Mouse (Mus musculus) hindbrain, embryonic 16.5 days (tissue): Measurements from ENCODE around the gene Sfr1. TPM values are rescaled to one million over a fixed set of nuclear protein-coding genes. Genes with fewer than 3 reads are reported as not detected.

Experiments used
- ATAC-seq: fragments of 200-750 bp; cut with Nextera tagmentation; 2 replicates; pipeline ENCODE4 v1.8.0; 2017; ENCODE audit warnings: moderate TSS enrichment, moderate library complexity
- H3K27ac ChIP-seq: fragments of 300-500 bp; sonication (generic); 2 replicates; pipeline ENCODE4 v1.5.1; 2014; ENCODE audit warnings: low read depth, mild to moderate bottlenecking, control low read depth, low read length, moderate library complexity
- H3K27me3 ChIP-seq: fragments of 300-500 bp; sonication (generic); replicated peaks from 2 replicates; pipeline ENCODE4 v1.6.1; 2014; ENCODE audit warnings: low read length; ENCODE audit not compliant: control insufficient read depth, insufficient read depth
- H3K36me3 ChIP-seq: fragments of 300-500 bp; sonication (generic); 2 replicates; pipeline ENCODE4 v1.6.1; 2014; ENCODE audit warnings: mild to moderate bottlenecking, low read length, moderate library complexity, mixed read lengths; ENCODE audit not compliant: control insufficient read depth, insufficient read depth
- H3K4me1 ChIP-seq: fragments of 300-500 bp; sonication (generic); 2 replicates; pipeline ENCODE4 v1.6.1; 2014; ENCODE audit warnings: low read depth, low read length; ENCODE audit not compliant: control insufficient read depth, insufficient read depth
- H3K4me2 ChIP-seq: fragments of 300-500 bp; sonication (generic); 2 replicates; pipeline ENCODE4 v1.6.1; 2014; ENCODE audit warnings: mild to moderate bottlenecking, low read length, control low read depth, moderate library complexity
- H3K4me3 ChIP-seq: fragments of 300-500 bp; sonication (generic); 2 replicates; pipeline ENCODE4 v1.5.1; 2014; ENCODE audit warnings: mild to moderate bottlenecking, low read length, control low read depth, moderate library complexity
- H3K9ac ChIP-seq: fragments of 300-500 bp; sonication (generic); 2 replicates; pipeline ENCODE4 v1.6.1; 2014; ENCODE audit warnings: low read depth, mild to moderate bottlenecking, control low read depth, low read length, moderate library complexity
- H3K9me3 ChIP-seq: fragments of 300-500 bp; sonication (generic); 2 replicates; pipeline ENCODE4 v1.6.1; 2014; ENCODE audit warnings: mild to moderate bottlenecking, low read length, moderate library complexity; ENCODE audit not compliant: control insufficient read depth
- WGBS: fragments of 180-500 bp; shearing (Covaris S2); extraction: QIAGEN DNeasy Blood & Tissue Kit; methylation state at CpG from one replicate; pipeline ENCODE4 v1.1.7; 2014; 5-methylcytosine and 5-hydroxymethylcytosine counted together
- polyA plus RNA-seq: library from polyadenylated mRNA; unstranded; fragments of >200 nt; fragmentation: Nextera tagmentation; extraction: Ambion mirVana; gene quantifications from 2 replicates; pipeline ENCODE4 v1.2.1, GENCODE M21; 2015

Sfr1 gene
- 157 and 163 TPM in 2 replicates for polyA plus RNA-seq

- WGBS, result 0% methylated on average over 65 of the region's 72 CpGs
- H3K36me3 ChIP-seq, result peaks cover 19% of the 10 kb centered on the region
- H3K9ac ChIP-seq, result peak within 1 kb of the TSS; percentile 85
- no peaks in the 10 kb centered on the region for H3K9me3 ChIP-seq
- peak within 1 kb of the TSS; percentile 95 for H3K27ac ChIP-seq
- no peaks in the 10 kb centered on the region for H3K27me3 ChIP-seq
- peak within 1 kb of the TSS; percentile 70 for H3K4me3 ChIP-seq
- H3K4me2 ChIP-seq, result peak within 1 kb of the TSS; percentile 98
- peak; percentile 98 for ATAC-seq
- peaks cover 6% of the 10 kb centered on the region for H3K4me1 ChIP-seq
Observed at GRCm38 (mm10) chr19:47731071-47731881, at the start of gene Sfr1. Sfr1 (plus strand) TSS chr19:47731682.

DNA sequence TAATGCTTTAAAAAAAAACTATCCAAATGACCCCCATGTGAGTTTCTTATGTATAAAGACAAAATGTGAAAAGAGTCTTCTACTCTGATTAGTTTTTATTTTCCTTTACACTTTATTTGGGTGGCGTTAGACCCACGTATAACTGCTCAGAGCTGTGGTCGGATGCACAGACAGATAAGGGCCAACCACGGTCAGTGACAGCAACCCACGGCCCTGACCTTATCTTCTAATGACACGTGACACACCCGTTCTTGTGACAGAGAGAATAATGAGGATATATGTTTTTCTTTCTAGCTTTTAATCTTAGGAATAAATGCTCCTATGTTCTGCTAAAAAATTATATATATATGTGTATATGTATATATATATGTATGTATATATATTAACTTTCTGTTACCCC, 41.9 kb upstream of the Sfr1 start:
- H3K4me1 ChIP-seq, result no peaks in the 10 kb centered on the region
- 91% methylated on average over 7 of the region's 7 CpGs for WGBS
- no peak for ATAC-seq

GRCm38 (mm10) chr19:47691994-47692393, 39.5 kb upstream of the Sfr1 start, which contains the start of gene Col17a1:
Col17a1 (minus strand) TSS chr19:47692094.
- Histone ChIP-seq H3K4me3 (no peak within 1 kb of the TSS), H3K4me2 (no peak within 1 kb of the TSS), H3K4me1 (no peaks in the 10 kb centered on the region), H3K27ac (no peak within 1 kb of the TSS), H3K9ac (no peak within 1 kb of the TSS), H3K9me3 (no peaks in the 10 kb centered on the region), H3K27me3 (no peaks in the 10 kb centered on the region), H3K36me3 (no peaks in the 10 kb centered on the region)
- no peak for ATAC-seq
- WGBS, result 81% methylated on average over 6 of the region's 6 CpGs

More for the DNA sequence above, 41.9 kb upstream of the Sfr1 start:
- Histone ChIP-seq H3K9me3 (no peaks in the 10 kb centered on the region), H3K27me3 (no peaks in the 10 kb centered on the region), H3K4me3 (no peak overlapping the region), H3K9ac (no peak overlapping the region), H3K4me2 (no peak overlapping the region), H3K27ac (no peak overlapping the region), H3K36me3 (no peaks in the 10 kb centered on the region)

DNA sequence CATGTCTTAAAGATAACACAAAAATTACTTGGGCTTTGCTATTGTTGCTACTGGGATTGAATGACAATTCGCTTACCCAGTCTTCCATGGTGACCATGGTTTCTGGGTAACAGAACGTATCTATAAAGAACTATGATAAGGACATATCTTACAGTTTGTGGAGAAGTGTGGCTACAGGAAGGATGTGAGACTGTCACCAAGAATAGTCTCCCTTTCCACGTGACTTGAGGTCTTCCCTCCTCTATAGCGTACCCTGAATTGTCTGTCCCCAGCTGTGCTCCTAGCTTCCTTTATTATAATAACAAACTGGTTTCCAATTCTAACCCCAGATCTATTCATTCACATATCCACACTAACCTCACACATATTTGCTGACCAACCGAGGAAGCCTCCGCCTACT, 35.8 kb upstream of the Sfr1 start:
- 89% methylated on average over 6 of the region's 6 CpGs for WGBS
- H3K9ac ChIP-seq, result no peak overlapping the region
- no peaks in the 10 kb centered on the region for H3K4me1 ChIP-seq
- no peak overlapping the region for H3K4me3 ChIP-seq
- no peaks in the 10 kb centered on the region for H3K27me3 ChIP-seq
- no peaks in the 10 kb centered on the region for H3K9me3 ChIP-seq
- no peaks in the 10 kb centered on the region for H3K36me3 ChIP-seq
- no peak overlapping the region for H3K27ac ChIP-seq
- H3K4me2 ChIP-seq, result no peak overlapping the region
- no peak for ATAC-seq

DNA sequence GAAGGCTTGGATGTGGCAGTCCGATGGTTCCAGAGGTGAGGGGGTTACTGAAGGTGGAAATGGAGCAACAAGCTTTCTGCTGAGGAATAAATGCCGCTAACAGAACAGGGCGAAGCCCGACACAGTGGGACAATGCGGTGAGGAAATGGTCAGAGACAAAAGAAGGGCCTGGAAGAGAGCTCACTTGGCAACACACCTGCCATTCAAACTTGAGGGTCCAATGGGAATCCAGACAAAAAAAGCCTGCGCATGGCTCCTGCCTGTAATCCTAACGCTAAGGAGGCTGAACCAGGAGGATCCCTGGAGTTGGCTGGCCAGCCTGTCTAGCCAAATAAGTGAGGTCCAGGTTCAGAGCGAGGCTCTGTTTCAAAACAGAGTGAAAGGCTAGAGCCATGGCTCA, 35.1 kb upstream of the Sfr1 start:
- H3K4me3 ChIP-seq, result no peak overlapping the region
- H3K9ac ChIP-seq, result no peak overlapping the region
- H3K36me3 ChIP-seq, result no peaks in the 10 kb centered on the region
- H3K4me1 ChIP-seq, result no peaks in the 10 kb centered on the region
- H3K27ac ChIP-seq, result no peak overlapping the region
- H3K9me3 ChIP-seq, result no peaks in the 10 kb centered on the region
- H3K27me3 ChIP-seq, result no peaks in the 10 kb centered on the region
- H3K4me2 ChIP-seq, result no peak overlapping the region
- 92% methylated on average over 8 of the region's 8 CpGs for WGBS
- no peak for ATAC-seq

DNA sequence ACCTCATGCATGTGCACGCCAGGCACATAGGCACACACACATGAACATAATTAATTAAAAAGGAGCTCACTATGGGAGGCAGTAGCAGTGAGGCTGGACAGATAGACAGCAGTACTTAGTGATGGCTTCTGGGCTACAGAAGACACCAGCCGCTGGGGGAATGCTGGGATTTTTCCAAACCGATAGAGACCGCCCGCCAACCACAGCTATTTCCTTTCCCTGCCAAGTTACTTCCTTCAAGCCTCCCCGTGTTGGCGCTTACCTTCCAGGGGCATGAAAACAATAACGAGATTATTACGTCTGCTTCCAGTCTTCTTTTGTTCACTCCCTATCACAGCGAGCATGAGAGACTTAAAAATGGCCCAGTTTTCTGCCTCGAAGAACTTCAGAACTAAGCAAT, 34.4 kb upstream of the Sfr1 start:
- Histone ChIP-seq H3K9ac (no peak overlapping the region), H3K36me3 (no peaks in the 10 kb centered on the region), H3K4me2 (no peak overlapping the region), H3K27ac (no peak overlapping the region), H3K9me3 (no peaks in the 10 kb centered on the region), H3K4me1 (no peaks in the 10 kb centered on the region), H3K4me3 (no peak overlapping the region), H3K27me3 (no peaks in the 10 kb centered on the region)
- WGBS, result 87% methylated on average over 11 of the region's 11 CpGs
- no peak for ATAC-seq

- Histone ChIP-seq H3K9me3 (no peaks in the 10 kb centered on the region), H3K36me3 (no peaks in the 10 kb centered on the region), H3K9ac (no peak overlapping the region), H3K4me2 (no peak overlapping the region), H3K4me1 (no peaks in the 10 kb centered on the region), H3K27ac (no peak overlapping the region), H3K27me3 (no peaks in the 10 kb centered on the region), H3K4me3 (no peak overlapping the region)
- no peak for ATAC-seq
- WGBS, result 89% methylated on average over 9 of the region's 9 CpGs
Observed at GRCm38 (mm10) chr19:47698266-47698665, 33.2 kb upstream of the Sfr1 start.

DNA sequence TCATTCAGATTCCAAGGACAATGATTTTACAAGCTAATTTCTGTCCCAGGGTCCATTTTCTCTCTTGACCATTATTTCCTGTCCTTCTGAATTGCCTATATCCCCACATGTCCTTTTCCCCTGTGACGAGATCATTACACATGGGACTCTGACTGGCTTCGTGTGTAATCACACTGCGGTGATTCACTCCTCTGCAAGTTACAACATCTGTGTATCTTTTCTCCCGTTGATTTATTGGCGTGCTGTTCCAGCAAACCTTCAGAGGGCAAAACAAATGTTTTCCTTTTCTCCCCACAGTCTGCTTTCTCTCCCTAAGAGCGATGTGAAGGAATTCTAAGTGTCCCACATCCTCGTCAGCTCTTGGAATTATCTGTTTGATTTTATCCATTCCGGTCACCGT, 31.7 kb upstream of the Sfr1 start:
- no peak overlapping the region for H3K27ac ChIP-seq
- H3K4me1 ChIP-seq, result no peaks in the 10 kb centered on the region
- WGBS, result 74% methylated on average over 9 of the region's 9 CpGs

GRCm38 (mm10) chr19:47700509-47700908, 31.0 kb upstream of the Sfr1 start:
- Histone ChIP-seq H3K4me3 (no peak overlapping the region), H3K4me2 (no peak overlapping the region), H3K27ac (no peak overlapping the region), H3K27me3 (no peaks in the 10 kb centered on the region), H3K4me1 (no peaks in the 10 kb centered on the region), H3K36me3 (no peaks in the 10 kb centered on the region), H3K9me3 (no peaks in the 10 kb centered on the region), H3K9ac (no peak overlapping the region)
- WGBS, result 90% methylated on average over 8 of the region's 8 CpGs
- no peak for ATAC-seq

More for the DNA sequence above, 31.7 kb upstream of the Sfr1 start:
- H3K36me3 ChIP-seq, result no peaks in the 10 kb centered on the region
- H3K4me2 ChIP-seq, result no peak overlapping the region
- H3K9ac ChIP-seq, result no peak overlapping the region
- no peaks in the 10 kb centered on the region for H3K9me3 ChIP-seq
- H3K27me3 ChIP-seq, result no peaks in the 10 kb centered on the region
- H3K4me3 ChIP-seq, result no peak overlapping the region
- no peak for ATAC-seq
